Mouse (Mus musculus): ENCODE results near the gene Fau. TPM values are rescaled to one million over a fixed set of nuclear protein-coding genes. Genes with fewer than 3 reads are reported as not detected.

The Fau gene
- polyA plus RNA-seq, 1 experiment from 2014 or later: 809 TPM

Small RNAs within 50 kb of the gene (microRNA-seq; reads per million reads assigned to microRNA genes)
- gene Mir6988 (ENCODE audit: borderline number of aligned reads): 0.52 reads per million

Other genes starting within 250 kb of the Fau start
- 32.5 and 37.4 TPM in 2 replicates for gene Frmd8, start 182.6 kb upstream of the Fau start, polyA plus RNA-seq (2015; fragmentation: Nextera tagmentation; extraction: Ambion mirVana)
- 5.9 and 7.5 TPM in 2 replicates for gene Slc25a45, start 180.0 kb upstream of the Fau start, polyA plus RNA-seq (2015; fragmentation: Nextera tagmentation; extraction: Ambion mirVana)
- 3.4 and 3.6 TPM in 2 replicates for gene Tigd3, start 163.7 kb upstream of the Fau start, polyA plus RNA-seq (2015; fragmentation: Nextera tagmentation; extraction: Ambion mirVana)
- gene Dpf2, start 144.8 kb upstream of the Fau start, polyA plus RNA-seq (2015; fragmentation: Nextera tagmentation; extraction: Ambion mirVana): 144 and 167 TPM in 2 replicates
- gene Cdc42ep2, start 133.0 kb upstream of the Fau start, polyA plus RNA-seq (2015; fragmentation: Nextera tagmentation; extraction: Ambion mirVana): 11.0 TPM in 2 replicates
- gene Pola2, start 93.6 kb upstream of the Fau start, polyA plus RNA-seq (2015; fragmentation: Nextera tagmentation; extraction: Ambion mirVana): 59.6 and 65.4 TPM in 2 replicates
- gene Slc22a20, start 71.7 kb upstream of the Fau start, polyA plus RNA-seq (2015; fragmentation: Nextera tagmentation; extraction: Ambion mirVana): not detected in 2 replicates
- gene Capn1, start 41.9 kb upstream of the Fau start, polyA plus RNA-seq (2015; fragmentation: Nextera tagmentation; extraction: Ambion mirVana): 22.1 and 22.4 TPM in 2 replicates
- gene Syvn1, start 11.3 kb upstream of the Fau start, polyA plus RNA-seq (2015; fragmentation: Nextera tagmentation; extraction: Ambion mirVana): 34.2 and 39.8 TPM in 2 replicates
- 66.8 and 67.1 TPM in 2 replicates for gene Mrpl49, start 59 bp upstream of the Fau start, polyA plus RNA-seq (2015; fragmentation: Nextera tagmentation; extraction: Ambion mirVana)
- 37.1 and 41.1 TPM in 2 replicates for gene Znhit2, start 3.3 kb downstream of the Fau start, polyA plus RNA-seq (2015; fragmentation: Nextera tagmentation; extraction: Ambion mirVana)
- 21.7 and 24.6 TPM in 2 replicates for gene Tm7sf2, start 10.5 kb downstream of the Fau start, polyA plus RNA-seq (2015; fragmentation: Nextera tagmentation; extraction: Ambion mirVana)
- gene Vps51, start 19.4 kb downstream of the Fau start, polyA plus RNA-seq (2015; fragmentation: Nextera tagmentation; extraction: Ambion mirVana): 75.9 and 76.4 TPM in 2 replicates
- not detected in 2 replicates for gene Tmem262, start 22.2 kb downstream of the Fau start, polyA plus RNA-seq (2015; fragmentation: Nextera tagmentation; extraction: Ambion mirVana)
- gene Gm28374, start 24.4 kb downstream of the Fau start, polyA plus RNA-seq (2015; fragmentation: Nextera tagmentation; extraction: Ambion mirVana): 1.9 and 2.1 TPM in 2 replicates
- 86.9 and 90.9 TPM in 2 replicates for gene Zfpl1, start 27.1 kb downstream of the Fau start, polyA plus RNA-seq (2015; fragmentation: Nextera tagmentation; extraction: Ambion mirVana)
- 27.7 and 29.0 TPM in 2 replicates for gene Cdca5, start 27.1 kb downstream of the Fau start, polyA plus RNA-seq (2015; fragmentation: Nextera tagmentation; extraction: Ambion mirVana)
- gene AC131692.1, start 36.6 kb downstream of the Fau start, polyA plus RNA-seq (2015; fragmentation: Nextera tagmentation; extraction: Ambion mirVana): not detected in 2 replicates
- gene Naaladl1, start 47.9 kb downstream of the Fau start, polyA plus RNA-seq (2015; fragmentation: Nextera tagmentation; extraction: Ambion mirVana): 0.25 TPM in 2 replicates
- 48.4 and 48.6 TPM in 2 replicates for gene Sac3d1, start 60.8 kb downstream of the Fau start, polyA plus RNA-seq (2015; fragmentation: Nextera tagmentation; extraction: Ambion mirVana)
- gene Snx15, start 70.5 kb downstream of the Fau start, polyA plus RNA-seq (2015; fragmentation: Nextera tagmentation; extraction: Ambion mirVana): 37.9 and 38.5 TPM in 2 replicates
- gene Batf2, start 83.1 kb downstream of the Fau start, polyA plus RNA-seq (2015; fragmentation: Nextera tagmentation; extraction: Ambion mirVana): 0.19 and 0.39 TPM in 2 replicates
- gene Arl2, start 83.7 kb downstream of the Fau start, polyA plus RNA-seq (2015; fragmentation: Nextera tagmentation; extraction: Ambion mirVana): 98.5 and 100 TPM in 2 replicates
- gene Majin, start 126.5 kb downstream of the Fau start, polyA plus RNA-seq (2015; fragmentation: Nextera tagmentation; extraction: Ambion mirVana): 0.11 and 0.13 TPM in 2 replicates
- gene Gpha2, start 168.5 kb downstream of the Fau start, polyA plus RNA-seq (2015; fragmentation: Nextera tagmentation; extraction: Ambion mirVana): 2.5 and 3.3 TPM in 2 replicates
- 39.2 and 39.7 TPM in 2 replicates for gene Ppp2r5b, start 178.0 kb downstream of the Fau start, polyA plus RNA-seq (2015; fragmentation: Nextera tagmentation; extraction: Ambion mirVana)
- gene Atg2a, start 183.8 kb downstream of the Fau start, polyA plus RNA-seq (2015; fragmentation: Nextera tagmentation; extraction: Ambion mirVana): 10.3 and 11.0 TPM in 2 replicates
- gene Ehd1, start 218.9 kb downstream of the Fau start, polyA plus RNA-seq (2015; fragmentation: Nextera tagmentation; extraction: Ambion mirVana): 77.2 and 83.5 TPM in 2 replicates
- gene Cdc42bpg, start 248.6 kb downstream of the Fau start, polyA plus RNA-seq (2015; fragmentation: Nextera tagmentation; extraction: Ambion mirVana): 1.5 and 2.5 TPM in 2 replicates

Data from embryonic facial prominence, embryonic 15.5 days (tissue).